Mouse (Mus musculus) lung, postnatal 0 days (tissue): ENCODE results near the gene Nfix. TPM values are rescaled to one million over a fixed set of nuclear protein-coding genes. Genes with fewer than 3 reads are reported as not detected.

Source experiments
- ATAC-seq: fragments of 200-750 bp; cut with Nextera tagmentation; 2 replicates; pipeline ENCODE4 v1.8.0; 2017; ENCODE audit warnings: moderate library complexity
- DNase-seq: peaks from one replicate; pipeline ENCODE4 v3.0.0-alpha.2; 2016; ENCODE audit warnings: low spot score
- H3K27ac ChIP-seq: fragments of 300-500 bp; sonication (generic); 2 replicates; pipeline ENCODE4 v1.5.1; 2014; ENCODE audit warnings: antibody characterized with exemption, mild to moderate bottlenecking, low read length, mixed read lengths
- H3K27me3 ChIP-seq: fragments of 300-500 bp; sonication (generic); replicated peaks from 2 replicates; pipeline ENCODE4 v1.6.1; 2014; ENCODE audit warnings: low read length, mixed read lengths; ENCODE audit not compliant: insufficient read depth
- H3K36me3 ChIP-seq: fragments of 300-500 bp; sonication (generic); 2 replicates; pipeline ENCODE4 v1.6.1; 2014; ENCODE audit warnings: low read length, mixed read lengths; ENCODE audit not compliant: insufficient read depth
- H3K4me1 ChIP-seq: fragments of 300-500 bp; sonication (generic); 2 replicates; pipeline ENCODE4 v1.6.1; 2014; ENCODE audit warnings: antibody characterized with exemption, low read depth, low read length, mixed read lengths; ENCODE audit not compliant: insufficient read depth
- H3K4me2 ChIP-seq: fragments of 300-500 bp; sonication (generic); replicated peaks from 2 replicates; pipeline ENCODE4 v1.6.1; 2014; ENCODE audit warnings: low read depth, mild to moderate bottlenecking, low read length, moderate library complexity, mixed read lengths
- H3K4me3 ChIP-seq: fragments of 300-500 bp; sonication (generic); 2 replicates; pipeline ENCODE4 v1.5.1; 2014; ENCODE audit warnings: low read depth, low read length
- H3K9ac ChIP-seq: fragments of 300-500 bp; sonication (generic); replicated peaks from 2 replicates; pipeline ENCODE4 v1.6.1; 2014; ENCODE audit warnings: low read depth, mild to moderate bottlenecking
- H3K9me3 ChIP-seq: fragments of 300-500 bp; sonication (generic); 2 replicates; pipeline ENCODE4 v1.6.1; 2016; ENCODE audit warnings: low read length, mixed read lengths
- CTCF ChIP-seq: IDR thresholded peaks from 2 replicates; pipeline ENCODE4 v1.5.1; 2016; ENCODE audit warnings: antibody characterized with exemption, mild to moderate bottlenecking
- EP300 ChIP-seq: IDR thresholded peaks from 2 replicates; pipeline ENCODE4 v1.6.1; 2016; ENCODE audit warnings: antibody characterized with exemption, mild to moderate bottlenecking, control low read depth
- WGBS: fragments of 180-500 bp; shearing (Covaris S2); extraction: QIAGEN DNeasy Blood & Tissue Kit; methylation state at CpG from one replicate; pipeline ENCODE4 v1.1.7; 2014; 5-methylcytosine and 5-hydroxymethylcytosine counted together
- polyA plus RNA-seq: library from polyadenylated mRNA; unstranded; fragments of >200 nt; fragmentation: Nextera tagmentation; extraction: Ambion mirVana; gene quantifications from 2 replicates; pipeline ENCODE4 v1.2.1, GENCODE M21; 2015

Gene Nfix
- polyA plus RNA-seq, 1 experiment from 2014 or later: 38.8 TPM

- Histone ChIP-seq H3K27me3 (no peaks in the 10 kb centered on the region), H3K4me1 (peaks cover 56% of the 10 kb centered on the region), H3K27ac (peak overlapping the region; percentile 69), H3K36me3 (no peaks in the 10 kb centered on the region), H3K4me2 (no peak overlapping the region), H3K9me3 (no peaks in the 10 kb centered on the region), H3K4me3 (no peak overlapping the region), H3K9ac (no peak overlapping the region)
- 39% methylated on average over 13 of the region's 13 CpGs for WGBS
- no peak for ATAC-seq
- peak; percentile 44 for DNase-seq
- TF ChIP-seq EP300: peak; percentile 67
- no peak for TF ChIP-seq CTCF
These were observed 59.0 kb downstream of the Nfix start for GRCm38 (mm10) chr8:84740895-84741843.

- no peaks in the 10 kb centered on the region for H3K9me3 ChIP-seq
- no peak overlapping the region for H3K27ac ChIP-seq
- TF ChIP-seq CTCF: no peak
- TF ChIP-seq EP300: no peak
- H3K27me3 ChIP-seq: no peaks in the 10 kb centered on the region
- no peaks in the 10 kb centered on the region for H3K36me3 ChIP-seq
- peak; percentile 74 for DNase-seq
- no peak overlapping the region for H3K4me3 ChIP-seq
- no peak overlapping the region for H3K9ac ChIP-seq
- H3K4me2 ChIP-seq: no peak overlapping the region
- H3K4me1 ChIP-seq: peaks cover 44% of the 10 kb centered on the region
- WGBS: 0% methylated on average over 1 of the region's 1 CpGs
- ATAC-seq: peak; percentile 20; the same call in 1 of the 2 replicates
These were observed 60.8 kb downstream of the Nfix start for GRCm38 (mm10) chr8:84739401-84739742.

DNA sequence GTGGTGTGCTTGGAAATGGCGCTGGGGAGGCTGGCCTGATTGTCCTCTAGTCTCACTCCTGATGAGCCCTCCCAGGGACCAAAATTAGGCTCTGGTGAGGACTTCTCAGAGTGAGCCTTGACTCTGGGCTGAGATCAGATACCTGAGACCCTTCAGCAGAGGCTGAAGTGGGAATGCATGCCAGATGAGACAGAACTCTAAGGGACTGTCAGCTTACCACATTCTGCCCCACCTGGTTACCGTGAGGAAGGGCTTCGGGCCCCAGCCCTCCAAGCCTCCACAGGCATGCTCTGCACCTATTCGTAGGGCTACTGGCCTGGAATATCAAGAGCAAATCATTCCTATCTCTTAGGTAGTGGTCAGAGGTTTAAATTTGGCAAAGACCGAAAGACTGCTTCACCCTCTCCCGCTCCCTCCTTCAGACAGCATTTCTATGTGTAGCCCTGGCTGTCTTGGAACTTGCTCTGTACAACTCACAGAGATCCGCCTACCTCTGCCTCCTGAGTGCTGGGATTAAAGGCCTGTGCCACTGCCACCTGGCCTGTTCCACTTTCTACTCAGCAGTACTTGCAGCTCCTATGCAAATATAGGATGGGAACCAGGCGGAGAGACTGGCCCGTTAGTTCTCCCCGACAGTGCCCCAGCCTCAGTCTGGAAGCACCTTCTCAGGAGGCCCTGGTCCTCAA, 61.3 kb downstream of the Nfix start:
- DNase-seq (no peak), ATAC-seq (no peak)
- Histone ChIP-seq H3K4me1 (peaks cover 38% of the 10 kb centered on the region), H3K4me3 (no peak overlapping the region), H3K27me3 (no peaks in the 10 kb centered on the region), H3K4me2 (no peak overlapping the region), H3K27ac (no peak overlapping the region), H3K36me3 (no peaks in the 10 kb centered on the region), H3K9me3 (no peaks in the 10 kb centered on the region), H3K9ac (no peak overlapping the region)
- WGBS: 69% methylated on average over 10 of the region's 10 CpGs
- TF ChIP-seq CTCF (no peak), EP300 (no peak)

GRCm38 (mm10) chr8:84738266-84738665, 61.9 kb downstream of the Nfix start:
- 34% methylated on average over 10 of the region's 10 CpGs for WGBS
- Histone ChIP-seq H3K36me3 (no peaks in the 10 kb centered on the region), H3K9ac (no peak overlapping the region), H3K27ac (no peak overlapping the region), H3K4me3 (no peak overlapping the region), H3K9me3 (no peaks in the 10 kb centered on the region), H3K4me2 (no peak overlapping the region), H3K4me1 (peaks cover 37% of the 10 kb centered on the region), H3K27me3 (no peaks in the 10 kb centered on the region)
- DNase-seq (no peak), ATAC-seq (no peak)
- TF ChIP-seq EP300 (no peak), CTCF (no peak)

GRCm38 (mm10) chr8:84737608-84738007, 62.5 kb downstream of the Nfix start:
- ATAC-seq: peak; percentile 70
- TF ChIP-seq CTCF (peak; percentile 100), EP300 (no peak)

DNA sequence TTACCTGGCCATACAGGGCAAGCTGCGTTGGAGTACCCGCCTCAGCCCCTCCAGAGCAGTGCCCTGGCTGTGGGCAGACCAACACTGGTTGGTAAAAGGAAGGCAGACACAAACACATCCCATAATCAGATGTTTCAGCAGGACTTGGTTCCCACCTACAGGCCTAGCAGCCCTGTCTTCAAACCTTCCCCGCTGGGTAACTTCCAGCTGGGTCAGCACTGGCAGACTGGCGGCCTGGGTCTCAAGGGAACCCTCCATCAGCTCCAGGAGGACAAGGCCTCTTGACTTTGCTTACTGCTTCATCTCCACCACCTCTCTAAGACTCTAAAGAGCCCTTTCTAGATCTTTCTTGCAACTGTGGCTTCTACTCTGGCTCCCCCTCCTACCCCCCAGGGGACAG, 63.6 kb downstream of the Nfix start:
- DNase-seq: no peak
- Histone ChIP-seq H3K4me2 (no peak overlapping the region), H3K27me3 (no peaks in the 10 kb centered on the region), H3K4me1 (peaks cover 37% of the 10 kb centered on the region), H3K4me3 (no peak overlapping the region), H3K9me3 (no peaks in the 10 kb centered on the region), H3K9ac (no peak overlapping the region), H3K36me3 (no peaks in the 10 kb centered on the region), H3K27ac (no peak overlapping the region)
- ATAC-seq: no peak
- WGBS: 92% methylated on average over 4 of the region's 4 CpGs
- TF ChIP-seq CTCF: no peak
- no peak for TF ChIP-seq EP300

More at GRCm38 (mm10) chr8:84737608-84738007, 62.5 kb downstream of the Nfix start:
- 0 out of 2 replicates have a peak overlapping the region, but pooled peaks have one; percentile 3 for H3K4me2 ChIP-seq
- H3K4me3 ChIP-seq: no peak overlapping the region
- peak; percentile 90 for DNase-seq
- H3K4me1 ChIP-seq: peaks cover 37% of the 10 kb centered on the region
- H3K9me3 ChIP-seq: no peaks in the 10 kb centered on the region
- 8% methylated on average over 16 of the region's 16 CpGs for WGBS
- H3K27ac ChIP-seq: no peak overlapping the region
- H3K27me3 ChIP-seq: no peaks in the 10 kb centered on the region
- H3K9ac ChIP-seq: 0 out of 2 replicates have a peak overlapping the region, but pooled peaks have one; percentile 2
- no peaks in the 10 kb centered on the region for H3K36me3 ChIP-seq
